Mouse (Mus musculus) natural killer cell, adult 2 months (primary cell): ENCODE data around the gene Ppm1n.

ENCODE experiments used
- DNase-seq, 2 experiments: peaks; one replicate each; pipeline ENCODE4 v3.0.0; 2022; ENCODE audit warnings: low spot score in 2 of 2

Ppm1n gene

GRCm38 (mm10) chr7:19279581-19280114 lies at the start of gene Ppm1n:
Gene Ppm1n (minus strand): TSS chr7:19280064.
- DNase-seq, result peak in 1 of 2 experiments; percentile 13

- peak in 1 of 2 experiments; percentile 38 for DNase-seq
Observed at GRCm38 (mm10) chr7:19328425-19328824, 48.6 kb upstream of the Ppm1n start.

GRCm38 (mm10) chr7:19327782-19328181 lies 47.9 kb upstream of the Ppm1n start:
- DNase-seq, result no peak

GRCm38 (mm10) chr7:19327128-19327527 lies 47.3 kb upstream of the Ppm1n start:
- DNase-seq, result peak in 1 of 2 experiments; percentile 24

- DNase-seq, result peak; percentile 75 to 76
Observed at GRCm38 (mm10) chr7:19326359-19326758, 46.5 kb upstream of the Ppm1n start.

- DNase-seq, result peak; percentile 69 to 73
Observed at GRCm38 (mm10) chr7:19325262-19326199, 45.7 kb upstream of the Ppm1n start.

GRCm38 (mm10) chr7:19324221-19324620 lies 44.4 kb upstream of the Ppm1n start:
- DNase-seq, result no peak

GRCm38 (mm10) chr7:19322489-19322888 lies 42.6 kb upstream of the Ppm1n start:
- DNase-seq, result no peak

GRCm38 (mm10) chr7:19321464-19321863 lies 41.6 kb upstream of the Ppm1n start:
- DNase-seq, result peak; percentile 91

- DNase-seq, result peak; percentile 21 to 42
Observed at GRCm38 (mm10) chr7:19320637-19321036, 40.8 kb upstream of the Ppm1n start.

GRCm38 (mm10) chr7:19319906-19320305 lies 40.0 kb upstream of the Ppm1n start:
- peak; percentile 96 for DNase-seq

- DNase-seq, result no peak
Observed at GRCm38 (mm10) chr7:19319458-19319857, 39.6 kb upstream of the Ppm1n start.

GRCm38 (mm10) chr7:19318676-19319075 lies 38.8 kb upstream of the Ppm1n start:
- peak in 1 of 2 experiments; percentile 44 for DNase-seq

GRCm38 (mm10) chr7:19318201-19318600 lies 38.3 kb upstream of the Ppm1n start:
- DNase-seq, result no peak

GRCm38 (mm10) chr7:19316451-19317161 lies 36.7 kb upstream of the Ppm1n start:
- DNase-seq, result peak; percentile 56 to 59

- no peak for DNase-seq
Observed at GRCm38 (mm10) chr7:19314033-19314432, 34.2 kb upstream of the Ppm1n start.

GRCm38 (mm10) chr7:19311991-19312390 lies 32.1 kb upstream of the Ppm1n start:
- DNase-seq, result no peak

- peak; percentile 95 to 96 for DNase-seq
Observed at GRCm38 (mm10) chr7:19309884-19310641, 30.2 kb upstream of the Ppm1n start, which contains the start of gene Fosb. Gene Fosb (minus strand): TSS chr7:19310051.

GRCm38 (mm10) chr7:19309278-19309883 lies 29.5 kb upstream of the Ppm1n start:
- DNase-seq, result no peak

GRCm38 (mm10) chr7:19308454-19309277 lies 28.8 kb upstream of the Ppm1n start:
- peak; percentile 91 for DNase-seq
